Mouse (Mus musculus) forebrain, embryonic 15.5 days (tissue): ENCODE data around the gene Cdk14. TPM values are rescaled to one million over a fixed set of nuclear protein-coding genes. Genes with fewer than 3 reads are reported as not detected.

Experiments
- ATAC-seq: fragments of 200-750 bp; cut with Nextera tagmentation; replicated peaks from 2 replicates; pipeline ENCODE4 v1.8.0; 2017; ENCODE audit warnings: mild to moderate bottlenecking, moderate TSS enrichment, moderate library complexity
- H3K27ac ChIP-seq: fragments of 300-500 bp; sonication (generic); replicated peaks from 2 replicates; pipeline ENCODE4 v1.5.1; 2015; ENCODE audit warnings: mild to moderate bottlenecking, inconsistent platforms
- H3K27me3 ChIP-seq: fragments of 300-500 bp; sonication (generic); 2 replicates; pipeline ENCODE4 v1.6.1; 2015; ENCODE audit warnings: inconsistent platforms
- H3K36me3 ChIP-seq: fragments of 300-500 bp; sonication (generic); 2 replicates; pipeline ENCODE4 v1.6.1; 2015; ENCODE audit warnings: mild to moderate bottlenecking, inconsistent platforms
- H3K4me1 ChIP-seq: fragments of 300-500 bp; sonication (generic); 2 replicates; pipeline ENCODE4 v1.6.1; 2015; ENCODE audit warnings: inconsistent platforms
- H3K4me2 ChIP-seq: fragments of 300-500 bp; sonication (generic); replicated peaks from 2 replicates; pipeline ENCODE4 v1.6.1; 2015; ENCODE audit warnings: mild to moderate bottlenecking, inconsistent platforms
- H3K4me3 ChIP-seq: fragments of 300-500 bp; sonication (generic); 2 replicates; pipeline ENCODE4 v1.5.1; 2015; ENCODE audit warnings: mild to moderate bottlenecking, inconsistent platforms
- H3K9ac ChIP-seq: fragments of 300-500 bp; sonication (generic); replicated peaks from 2 replicates; pipeline ENCODE4 v1.6.1; 2015; ENCODE audit warnings: mild to moderate bottlenecking, inconsistent platforms
- H3K9me3 ChIP-seq: fragments of 300-500 bp; sonication (generic); 2 replicates; pipeline ENCODE4 v1.6.1; 2016; ENCODE audit warnings: inconsistent platforms
- WGBS: fragments of 180-500 bp; shearing (Covaris S2); methylation state at CpG from one replicate; pipeline ENCODE4 v1.1.7; 2015; ENCODE audit warnings: mixed read lengths; 5-methylcytosine and 5-hydroxymethylcytosine counted together
- polyA plus RNA-seq: library from polyadenylated mRNA; unstranded; fragments of >200 nt; fragmentation: Nextera tagmentation; extraction: Ambion mirVana; gene quantifications from 2 replicates; pipeline ENCODE4 v1.2.1, GENCODE M21; 2015

Gene Cdk14
- polyA plus RNA-seq, 1 experiment from 2014 or later = 34.4 TPM

GRCm38 (mm10) chr5:5379870-5380730 is 40.0 kb downstream of the Cdk14 start:
- Histone ChIP-seq H3K27ac (peak overlapping the region; percentile 93), H3K9me3 (no peaks in the 10 kb centered on the region), H3K9ac (peak overlapping the region; percentile 84), H3K4me1 (peaks cover 30% of the 10 kb centered on the region), H3K4me3 (peak overlapping the region; percentile 79), H3K27me3 (no peaks in the 10 kb centered on the region), H3K4me2 (peak overlapping the region; percentile 92), H3K36me3 (no peaks in the 10 kb centered on the region)
- whole genome bisulfite sequencing = under 1% methylated on average over 83 of the region's 128 CpGs
- ATAC-seq = peak; percentile 95

DNA sequence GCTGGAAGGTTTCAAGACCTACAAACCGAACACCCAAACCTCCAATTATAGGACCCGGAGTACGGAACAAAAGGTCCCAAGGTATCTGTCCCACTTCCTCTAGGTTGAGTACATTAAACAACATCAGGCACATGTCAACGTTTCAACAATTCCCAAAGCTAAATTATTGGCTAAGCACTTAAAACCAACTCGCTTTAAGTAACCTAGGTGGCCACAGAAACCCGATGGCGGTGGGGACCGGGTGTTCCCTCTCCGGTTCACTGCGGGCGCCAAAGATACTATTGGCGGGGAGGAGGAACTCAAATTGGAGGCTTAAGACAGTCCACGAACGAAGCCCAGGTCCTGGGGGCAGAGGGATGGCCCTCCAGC is 40.6 kb downstream of the Cdk14 start:
- Histone ChIP-seq H3K27ac (peak overlapping the region; percentile 93), H3K9me3 (no peaks in the 10 kb centered on the region), H3K4me1 (peaks cover 30% of the 10 kb centered on the region), H3K36me3 (no peaks in the 10 kb centered on the region), H3K4me2 (peak overlapping the region; percentile 92), H3K4me3 (peak overlapping the region; percentile 79), H3K27me3 (no peaks in the 10 kb centered on the region), H3K9ac (peak overlapping the region; percentile 84)
- WGBS = under 1% methylated on average over 14 of the region's 14 CpGs
- no peak for ATAC-seq

DNA sequence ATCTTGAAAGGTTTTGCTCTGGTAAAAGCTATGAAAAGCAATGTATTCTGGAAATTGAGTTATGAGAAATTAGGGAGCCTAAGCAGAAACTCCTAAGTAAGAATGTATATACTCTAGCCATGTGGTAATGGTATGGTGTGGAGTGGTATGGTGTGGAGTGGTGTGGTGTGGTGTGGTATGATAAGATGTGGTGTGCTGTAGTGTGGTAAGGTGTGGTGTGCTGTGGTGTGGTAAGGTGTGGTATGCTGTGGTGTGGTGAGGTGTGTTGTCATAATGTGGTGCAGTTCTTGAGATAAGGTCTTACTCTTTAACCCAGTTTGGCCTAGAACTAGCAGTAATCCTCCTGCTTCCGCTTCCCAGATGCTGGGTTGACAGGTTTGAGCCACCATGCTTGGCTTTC is 45.7 kb downstream of the Cdk14 start:
- Histone ChIP-seq H3K9ac (no peak overlapping the region), H3K36me3 (no peaks in the 10 kb centered on the region), H3K27ac (no peak overlapping the region), H3K27me3 (no peaks in the 10 kb centered on the region), H3K4me3 (no peak overlapping the region), H3K9me3 (no peaks in the 10 kb centered on the region), H3K4me2 (no peak overlapping the region), H3K4me1 (peaks cover 27% of the 10 kb centered on the region)
- ATAC-seq = no peak
- WGBS = 96% methylated on average over 1 of the region's 1 CpGs

- 26% methylated on average over 7 of the region's 7 CpGs for WGBS
Measured at GRCm38 (mm10) chr5:5373541-5373940, 46.6 kb downstream of the Cdk14 start.

GRCm38 (mm10) chr5:5372936-5373335 is 47.2 kb downstream of the Cdk14 start:
- peak; percentile 38; the same call in 1 of the 2 replicates for ATAC-seq
- 26% methylated on average over 5 of the region's 5 CpGs for WGBS

More at GRCm38 (mm10) chr5:5373541-5373940, 46.6 kb downstream of the Cdk14 start:
- H3K36me3 ChIP-seq = no peaks in the 10 kb centered on the region
- H3K4me3 ChIP-seq = no peak overlapping the region
- no peak overlapping the region for H3K9ac ChIP-seq
- H3K4me1 ChIP-seq = peaks cover 20% of the 10 kb centered on the region
- no peaks in the 10 kb centered on the region for H3K27me3 ChIP-seq
- H3K9me3 ChIP-seq = no peaks in the 10 kb centered on the region
- no peak overlapping the region for H3K4me2 ChIP-seq
- peak overlapping the region; percentile 13 for H3K27ac ChIP-seq
- ATAC-seq = no peak

GRCm38 (mm10) chr5:5372354-5372753 is 47.8 kb downstream of the Cdk14 start:
- no peak overlapping the region for H3K9ac ChIP-seq
- ATAC-seq = peak; percentile 23; the same call in 1 of the 2 replicates
- 72% methylated on average over 3 of the region's 3 CpGs for WGBS

More at GRCm38 (mm10) chr5:5372936-5373335, 47.2 kb downstream of the Cdk14 start:
- no peak overlapping the region for H3K9ac ChIP-seq
- H3K4me2 ChIP-seq = no peak overlapping the region
- H3K27me3 ChIP-seq = no peaks in the 10 kb centered on the region
- peaks cover 14% of the 10 kb centered on the region for H3K4me1 ChIP-seq
- H3K36me3 ChIP-seq = no peaks in the 10 kb centered on the region
- H3K4me3 ChIP-seq = no peak overlapping the region
- H3K9me3 ChIP-seq = no peaks in the 10 kb centered on the region
- no peak overlapping the region for H3K27ac ChIP-seq

DNA sequence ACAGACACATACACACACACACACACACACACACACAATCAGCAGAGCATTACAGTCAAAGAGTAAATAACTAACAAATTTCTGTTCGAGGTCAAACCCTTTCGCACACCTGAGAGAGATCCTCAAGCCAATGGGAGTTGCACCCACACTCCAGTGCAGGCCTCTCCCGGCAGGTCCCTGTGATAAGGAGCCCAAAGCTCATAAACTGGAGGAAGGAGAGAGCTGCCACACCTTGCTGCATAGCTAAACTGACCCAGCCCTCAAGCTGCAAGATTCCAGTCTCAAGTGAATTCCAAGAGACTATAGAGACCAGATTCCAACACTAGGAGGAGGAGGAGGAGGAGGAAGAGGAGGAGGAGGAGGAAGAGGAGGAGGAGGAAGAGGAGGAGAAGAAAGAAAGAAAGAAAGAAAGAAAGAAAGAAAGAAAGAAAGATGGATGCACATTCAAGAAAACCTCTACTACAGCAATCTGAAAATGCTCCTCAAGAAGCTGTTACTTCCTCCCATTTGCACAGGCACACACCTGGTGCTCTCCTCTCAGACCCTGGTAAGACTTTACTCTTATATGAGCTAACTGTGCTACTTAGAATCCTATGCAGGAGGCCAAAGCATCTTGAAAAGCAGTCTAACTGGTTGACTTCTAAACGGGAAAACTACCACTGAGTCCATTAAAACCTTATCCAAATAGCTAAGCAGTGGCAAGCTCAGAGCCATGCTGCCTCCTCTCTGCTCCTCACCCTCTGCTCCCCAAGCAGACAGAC is 49.6 kb downstream of the Cdk14 start:
- Histone ChIP-seq H3K9ac (no peak overlapping the region), H3K36me3 (no peaks in the 10 kb centered on the region), H3K9me3 (no peaks in the 10 kb centered on the region), H3K27ac (no peak overlapping the region), H3K4me2 (no peak overlapping the region), H3K4me1 (peaks cover 9% of the 10 kb centered on the region), H3K27me3 (no peaks in the 10 kb centered on the region), H3K4me3 (no peak overlapping the region)
- 85% methylated on average over 4 of the region's 4 CpGs for WGBS
- no peak for ATAC-seq

More at GRCm38 (mm10) chr5:5372354-5372753, 47.8 kb downstream of the Cdk14 start:
- Histone ChIP-seq H3K27ac (no peak overlapping the region), H3K36me3 (no peaks in the 10 kb centered on the region), H3K4me2 (no peak overlapping the region), H3K9me3 (no peaks in the 10 kb centered on the region), H3K27me3 (no peaks in the 10 kb centered on the region), H3K4me1 (peaks cover 9% of the 10 kb centered on the region), H3K4me3 (no peak overlapping the region)

DNA sequence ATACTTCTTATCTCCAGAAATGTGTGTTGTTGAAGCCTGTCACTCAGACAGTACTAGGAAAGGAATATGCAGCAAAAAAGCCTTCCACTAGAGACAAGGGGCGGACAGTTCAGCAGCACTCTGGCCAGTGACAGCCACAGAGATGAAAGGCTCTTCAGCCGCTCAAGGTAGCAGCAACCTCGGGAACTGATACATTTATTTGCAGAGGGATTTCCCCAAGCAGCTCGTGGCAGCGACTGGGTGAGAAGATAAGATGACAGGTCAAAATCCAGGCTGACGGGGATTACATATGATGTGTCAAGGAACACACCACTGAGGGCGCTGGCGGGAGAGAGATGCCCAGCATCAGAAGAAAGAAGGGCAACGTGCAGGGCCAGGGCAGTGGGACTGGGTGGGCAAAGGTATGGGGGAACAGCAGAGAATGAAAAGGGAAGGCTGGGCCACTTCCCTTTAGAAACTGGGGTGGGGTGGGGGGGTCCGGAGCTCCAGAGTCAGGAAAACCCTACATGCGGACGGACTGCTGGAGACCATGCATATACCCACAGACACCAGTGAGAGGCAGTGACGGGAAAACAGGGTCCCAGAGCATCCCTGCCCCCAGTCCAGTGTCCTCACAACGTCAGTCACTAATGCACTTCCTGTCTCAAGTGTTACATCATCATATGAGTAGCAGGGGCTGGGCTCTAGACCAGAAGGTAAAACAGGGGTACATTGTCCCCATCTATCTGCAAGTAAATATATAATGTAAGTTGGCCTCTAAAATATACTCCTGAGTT is 51.5 kb downstream of the Cdk14 start:
- no peak for ATAC-seq

DNA sequence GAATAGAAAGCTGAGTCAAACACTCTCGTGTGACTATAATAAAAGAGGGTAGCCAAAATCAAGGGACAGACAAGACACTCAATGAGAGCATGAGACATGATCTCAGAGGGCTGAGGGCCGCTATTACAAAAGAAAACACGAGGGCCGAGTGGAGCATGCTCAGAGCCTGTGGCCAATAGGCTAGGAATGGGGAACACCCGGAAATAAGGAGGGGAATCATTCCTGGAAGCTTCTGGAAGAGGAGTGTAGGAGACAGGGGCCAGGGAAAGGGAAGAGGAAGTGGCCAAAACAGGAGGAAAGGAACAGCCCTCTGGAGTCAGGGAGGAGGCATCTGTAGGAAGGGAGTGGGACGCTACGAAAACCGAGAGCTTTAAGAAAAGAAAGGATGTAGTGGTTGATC is 52.6 kb downstream of the Cdk14 start:
- 89% methylated on average over 8 of the region's 8 CpGs for WGBS
- ATAC-seq = no peak
- no peak overlapping the region for H3K4me2 ChIP-seq

More for the DNA sequence above, 51.5 kb downstream of the Cdk14 start:
- Histone ChIP-seq H3K9me3 (no peaks in the 10 kb centered on the region), H3K4me3 (no peak overlapping the region), H3K4me1 (peaks cover 7% of the 10 kb centered on the region), H3K4me2 (no peak overlapping the region), H3K27me3 (no peaks in the 10 kb centered on the region), H3K36me3 (no peaks in the 10 kb centered on the region), H3K27ac (no peak overlapping the region), H3K9ac (no peak overlapping the region)
- 85% methylated on average over 14 of the region's 14 CpGs for WGBS

DNA sequence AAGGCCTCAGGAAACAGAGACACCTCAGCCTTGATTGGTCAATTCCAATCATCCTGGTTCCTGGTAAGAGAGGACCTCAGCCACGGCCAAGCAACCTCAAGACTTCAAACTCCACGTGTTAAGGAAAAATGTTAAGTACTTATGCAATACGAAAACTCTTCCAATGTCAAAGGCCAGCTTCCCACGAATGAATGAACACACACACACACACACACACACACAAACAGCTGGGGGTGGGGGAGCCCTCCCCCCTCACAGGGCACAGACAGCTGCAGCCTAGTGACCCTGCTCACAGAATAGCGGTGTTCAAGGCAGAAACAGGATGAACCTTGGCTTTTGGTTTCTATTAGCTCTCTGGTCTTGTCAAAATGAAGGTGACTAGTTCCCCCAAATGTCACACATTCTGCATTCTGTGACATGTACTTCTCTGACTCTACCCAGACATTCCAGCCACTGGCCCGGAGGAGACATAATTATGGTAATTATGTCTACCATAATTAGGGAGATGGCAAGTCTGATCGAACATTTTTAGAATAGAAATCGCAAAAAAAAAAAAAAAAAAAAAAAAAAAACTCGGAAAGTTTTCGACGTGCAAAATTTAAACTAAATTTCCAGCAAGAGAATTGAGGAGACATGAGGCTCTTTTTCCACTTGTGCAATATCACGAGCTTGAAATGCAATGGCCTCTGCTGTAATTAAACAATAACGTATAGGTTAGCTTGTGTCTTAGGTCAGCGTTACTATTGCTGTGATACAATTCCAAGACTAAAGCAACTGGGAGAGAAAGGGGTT is 54.6 kb downstream of the Cdk14 start:
- Histone ChIP-seq H3K27me3 (no peaks in the 10 kb centered on the region), H3K9ac (no peak overlapping the region), H3K9me3 (0 out of 2 replicates have a peak, but pooled peaks cover 3% of the 10 kb centered on the region), H3K4me3 (no peak overlapping the region), H3K4me1 (no peaks in the 10 kb centered on the region; the same call in 1 of the 2 replicates), H3K36me3 (no peaks in the 10 kb centered on the region), H3K4me2 (no peak overlapping the region), H3K27ac (no peak overlapping the region)
- 84% methylated on average over 14 of the region's 14 CpGs for WGBS
- ATAC-seq = no peak

More for the DNA sequence above, 52.6 kb downstream of the Cdk14 start:
- Histone ChIP-seq H3K27me3 (no peaks in the 10 kb centered on the region), H3K4me1 (no peaks in the 10 kb centered on the region), H3K9ac (no peak overlapping the region), H3K4me3 (no peak overlapping the region), H3K9me3 (no peaks in the 10 kb centered on the region), H3K27ac (no peak overlapping the region), H3K36me3 (no peaks in the 10 kb centered on the region)

DNA sequence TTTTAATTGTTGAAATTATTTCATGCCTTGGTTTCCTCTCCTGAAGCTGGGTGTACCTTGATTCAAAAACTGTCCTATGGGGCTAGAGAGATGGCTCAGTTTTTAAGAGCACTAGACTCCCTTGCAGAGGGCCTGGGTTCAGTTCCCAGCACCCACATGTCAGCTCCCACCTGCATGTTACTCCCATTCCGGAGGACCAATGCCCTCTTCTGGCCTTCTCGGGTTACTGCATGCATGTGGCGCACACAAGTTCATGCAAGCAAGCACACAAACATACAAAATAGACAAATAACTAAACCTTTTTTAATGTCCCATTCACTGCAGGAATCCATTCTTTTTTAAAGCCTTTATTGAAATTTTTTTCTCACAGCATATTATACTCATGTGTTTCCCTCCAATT is 58.4 kb downstream of the Cdk14 start:
- H3K27me3 ChIP-seq = no peaks in the 10 kb centered on the region
- no peaks in the 10 kb centered on the region for H3K36me3 ChIP-seq
- no peak overlapping the region for H3K4me3 ChIP-seq
- H3K27ac ChIP-seq = no peak overlapping the region
- WGBS = 97% methylated on average over 3 of the region's 3 CpGs
- no peak for ATAC-seq
- H3K4me2 ChIP-seq = no peak overlapping the region
- H3K9ac ChIP-seq = no peak overlapping the region
- no peaks in the 10 kb centered on the region; the same call in 1 of the 2 replicates for H3K4me1 ChIP-seq
- H3K9me3 ChIP-seq = 0 out of 2 replicates have a peak, but pooled peaks cover 3% of the 10 kb centered on the region
